Mouse (Mus musculus): ENCODE results near the gene Zfp62. TPM values are rescaled to one million over a fixed set of nuclear protein-coding genes. Genes with fewer than 3 reads are reported as not detected.

The Zfp62 gene
- polyA plus RNA-seq, 1 experiment from 2014 or later: 8.4 TPM

DNA sequence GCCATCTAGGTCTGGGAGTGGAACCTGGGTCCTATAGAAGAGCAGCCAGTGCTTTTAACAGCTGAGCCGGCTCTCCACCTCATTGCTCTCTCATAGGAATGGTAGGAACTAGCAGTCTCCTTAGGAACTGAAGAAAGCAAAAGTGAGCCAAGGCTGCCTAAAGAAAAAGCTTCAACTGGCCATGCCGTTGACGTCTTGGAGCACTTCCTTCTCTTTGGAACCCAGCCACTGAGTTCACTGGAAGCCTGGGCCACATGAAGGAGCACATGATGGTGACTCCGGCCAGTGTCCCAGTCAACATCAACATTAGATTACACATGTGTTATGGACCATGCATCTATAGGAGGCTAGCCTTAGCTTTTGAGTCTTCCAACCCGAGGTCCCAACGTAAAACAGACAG is 49.9 kb downstream of the Zfp62 start:
- 74% methylated on average over 6 of the region's 6 CpGs for WGBS

DNA sequence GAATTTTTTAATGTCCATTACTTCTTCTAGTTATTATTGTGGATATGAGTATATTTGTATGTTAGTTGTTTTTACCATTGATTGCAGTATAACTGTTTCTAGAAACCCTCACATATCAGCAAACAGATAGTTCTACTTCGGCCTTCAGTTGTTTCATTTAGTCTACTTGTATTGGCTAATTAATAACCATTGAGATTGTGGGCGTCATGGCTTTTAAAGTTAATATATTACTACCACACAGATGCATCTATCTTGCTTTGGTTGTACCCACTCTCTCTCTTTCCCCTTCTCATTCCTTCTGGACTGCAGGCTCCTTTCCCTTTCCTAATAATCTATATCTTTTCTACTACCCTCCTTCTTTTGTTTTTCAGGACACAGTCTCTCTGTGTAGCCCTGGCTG is 56.2 kb downstream of the Zfp62 start:
- H3K27me3 ChIP-seq (replicated peaks; ENCODE audit: control insufficient read depth, insufficient read depth, low read length): no peaks in the 10 kb centered on the region
- H3K27ac ChIP-seq (ENCODE audit: low read depth, low read length): no peak overlapping the region
- H3K36me3 ChIP-seq (ENCODE audit: control insufficient read depth, insufficient read depth): peaks cover 54% of the 10 kb centered on the region
- no peaks in the 10 kb centered on the region for H3K9me3 ChIP-seq (ENCODE audit: control insufficient read depth)
- H3K4me1 ChIP-seq (replicated peaks; ENCODE audit: control insufficient read depth, insufficient read depth, low read length): peaks cover 9% of the 10 kb centered on the region; the same call in 1 of the 2 replicates
- WGBS: 45% methylated on average over 2 of the region's 2 CpGs
- no peak overlapping the region for H3K4me3 ChIP-seq (ENCODE audit: low read depth, low read length)
- TF ChIP-seq CTCF (IDR thresholded peaks at IDR 0.05; ENCODE audit: low read depth): no peak
- no peak overlapping the region for H3K9ac ChIP-seq (ENCODE audit: low read depth, low read length)
- ATAC-seq: no peak
- no peak overlapping the region for H3K4me2 ChIP-seq (replicated peaks; ENCODE audit: low read depth)

More for the DNA sequence above, 49.9 kb downstream of the Zfp62 start:
- Histone ChIP-seq H3K36me3 (ENCODE audit: control insufficient read depth, insufficient read depth) (peaks cover 28% of the 10 kb centered on the region), H3K4me3 (ENCODE audit: low read depth, low read length) (no peak overlapping the region), H3K9me3 (ENCODE audit: control insufficient read depth) (no peaks in the 10 kb centered on the region), H3K9ac (ENCODE audit: low read depth, low read length) (no peak overlapping the region), H3K4me1 (replicated peaks; ENCODE audit: control insufficient read depth, insufficient read depth, low read length) (peaks cover 28% of the 10 kb centered on the region), H3K4me2 (replicated peaks; ENCODE audit: low read depth) (no peak overlapping the region), H3K27ac (ENCODE audit: low read depth, low read length) (no peak overlapping the region), H3K27me3 (replicated peaks; ENCODE audit: control insufficient read depth, insufficient read depth, low read length) (no peaks in the 10 kb centered on the region)
- no peak for ATAC-seq
- TF ChIP-seq CTCF (IDR thresholded peaks at IDR 0.05; ENCODE audit: low read depth): no peak

DNA sequence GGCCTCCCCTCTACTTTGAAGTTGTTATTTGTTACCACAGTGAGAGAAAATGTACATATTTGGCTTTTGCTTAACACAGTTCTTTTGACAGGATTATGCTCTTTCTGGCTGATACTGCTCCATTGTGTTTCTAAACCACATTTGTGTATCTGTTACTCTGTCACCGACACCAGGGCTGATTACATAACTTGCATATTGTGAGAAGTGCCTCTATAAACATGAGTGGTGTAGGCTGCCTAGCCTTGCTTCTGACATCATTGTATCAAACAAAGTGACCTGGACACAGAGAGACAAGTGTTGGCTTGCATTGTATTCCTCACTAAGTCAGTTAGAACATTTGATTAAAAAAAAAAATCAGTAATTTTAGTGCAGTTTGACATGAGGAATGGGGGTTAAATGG is 56.7 kb downstream of the Zfp62 start:
- H3K4me2 ChIP-seq (replicated peaks; ENCODE audit: low read depth): no peak overlapping the region
- 33% methylated on average over 1 of the region's 1 CpGs for WGBS
- no peak for ATAC-seq
- no peak overlapping the region for H3K27ac ChIP-seq (ENCODE audit: low read depth, low read length)
- no peak overlapping the region for H3K4me3 ChIP-seq (ENCODE audit: low read depth, low read length)
- peaks cover 53% of the 10 kb centered on the region for H3K36me3 ChIP-seq (ENCODE audit: control insufficient read depth, insufficient read depth)
- peaks cover 9% of the 10 kb centered on the region; the same call in 1 of the 2 replicates for H3K4me1 ChIP-seq (replicated peaks; ENCODE audit: control insufficient read depth, insufficient read depth, low read length)
- H3K27me3 ChIP-seq (replicated peaks; ENCODE audit: control insufficient read depth, insufficient read depth, low read length): no peaks in the 10 kb centered on the region
- TF ChIP-seq CTCF (IDR thresholded peaks at IDR 0.05; ENCODE audit: low read depth): no peak
- no peak overlapping the region for H3K9ac ChIP-seq (ENCODE audit: low read depth, low read length)
- no peaks in the 10 kb centered on the region for H3K9me3 ChIP-seq (ENCODE audit: control insufficient read depth)

DNA sequence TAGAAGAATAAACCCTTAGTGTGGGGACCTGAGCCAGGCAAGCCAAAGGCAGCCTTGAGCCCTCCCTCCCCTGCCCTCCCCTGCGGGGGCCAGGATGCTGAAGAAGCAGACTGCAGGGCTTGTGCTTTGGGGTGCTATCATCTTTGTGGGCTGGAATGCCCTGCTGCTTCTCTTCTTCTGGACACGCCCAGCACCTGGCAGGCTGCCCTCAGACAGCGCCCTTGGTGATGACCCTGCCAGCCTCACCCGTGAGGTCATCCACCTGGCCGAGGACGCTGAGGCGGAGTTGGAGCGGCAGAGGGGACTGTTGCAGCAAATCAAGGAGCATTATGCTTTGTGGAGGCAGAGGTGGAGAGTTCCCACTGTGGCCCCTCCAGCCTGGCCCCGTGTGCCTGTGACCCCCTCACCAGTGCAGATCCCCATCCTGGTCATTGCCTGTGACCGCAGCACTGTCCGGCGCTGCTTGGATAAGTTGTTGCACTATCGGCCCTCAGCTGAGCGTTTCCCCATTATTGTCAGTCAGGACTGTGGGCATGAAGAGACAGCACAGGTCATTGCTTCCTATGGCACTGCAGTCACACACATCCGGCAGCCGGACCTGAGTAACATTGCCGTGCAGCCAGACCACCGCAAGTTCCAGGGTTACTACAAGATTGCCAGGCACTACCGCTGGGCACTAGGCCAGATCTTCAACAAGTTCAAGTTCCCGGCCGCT is 57.7 kb downstream of the Zfp62 start:
- Histone ChIP-seq H3K4me3 (ENCODE audit: low read depth, low read length) (no peak overlapping the region), H3K4me1 (replicated peaks; ENCODE audit: control insufficient read depth, insufficient read depth, low read length) (peaks cover 9% of the 10 kb centered on the region; the same call in 1 of the 2 replicates), H3K27me3 (replicated peaks; ENCODE audit: control insufficient read depth, insufficient read depth, low read length) (no peaks in the 10 kb centered on the region), H3K36me3 (ENCODE audit: control insufficient read depth, insufficient read depth) (peaks cover 44% of the 10 kb centered on the region), H3K27ac (ENCODE audit: low read depth, low read length) (no peak overlapping the region), H3K4me2 (replicated peaks; ENCODE audit: low read depth) (no peak overlapping the region), H3K9me3 (ENCODE audit: control insufficient read depth) (no peaks in the 10 kb centered on the region), H3K9ac (ENCODE audit: low read depth, low read length) (no peak overlapping the region)
- TF ChIP-seq CTCF (IDR thresholded peaks at IDR 0.05; ENCODE audit: low read depth): no peak
- WGBS: 71% methylated on average over 21 of the region's 21 CpGs
- ATAC-seq: peak; percentile 24; the same call in 1 of the 2 replicates

DNA sequence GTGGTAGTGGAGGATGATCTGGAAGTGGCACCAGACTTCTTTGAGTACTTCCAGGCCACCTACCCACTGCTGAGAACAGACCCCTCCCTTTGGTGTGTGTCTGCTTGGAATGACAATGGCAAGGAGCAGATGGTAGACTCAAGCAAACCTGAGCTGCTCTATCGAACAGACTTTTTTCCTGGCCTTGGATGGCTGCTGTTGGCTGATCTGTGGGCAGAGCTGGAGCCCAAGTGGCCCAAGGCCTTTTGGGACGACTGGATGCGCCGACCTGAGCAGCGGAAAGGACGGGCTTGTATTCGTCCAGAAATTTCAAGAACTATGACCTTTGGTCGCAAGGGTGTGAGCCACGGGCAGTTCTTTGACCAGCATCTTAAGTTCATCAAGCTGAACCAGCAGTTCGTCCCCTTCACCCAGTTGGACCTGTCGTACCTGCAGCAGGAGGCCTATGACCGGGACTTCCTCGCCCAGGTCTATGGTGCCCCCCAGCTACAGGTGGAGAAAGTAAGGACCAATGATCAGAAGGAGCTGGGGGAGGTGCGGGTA is 58.3 kb downstream of the Zfp62 start:
- TF ChIP-seq CTCF (IDR thresholded peaks at IDR 0.05; ENCODE audit: low read depth): 0 out of 2 replicates have a peak, but pooled peaks have one; percentile 8
- Histone ChIP-seq H3K27ac (ENCODE audit: low read depth, low read length) (no peak overlapping the region), H3K4me2 (replicated peaks; ENCODE audit: low read depth) (no peak overlapping the region), H3K36me3 (ENCODE audit: control insufficient read depth, insufficient read depth) (peaks cover 44% of the 10 kb centered on the region), H3K9me3 (ENCODE audit: control insufficient read depth) (no peaks in the 10 kb centered on the region), H3K4me3 (ENCODE audit: low read depth, low read length) (no peak overlapping the region), H3K9ac (ENCODE audit: low read depth, low read length) (peak overlapping the region; percentile 17; the same call in 1 of the 2 replicates), H3K4me1 (replicated peaks; ENCODE audit: control insufficient read depth, insufficient read depth, low read length) (peaks cover 9% of the 10 kb centered on the region; the same call in 1 of the 2 replicates), H3K27me3 (replicated peaks; ENCODE audit: control insufficient read depth, insufficient read depth, low read length) (no peaks in the 10 kb centered on the region)
- WGBS: 75% methylated on average over 14 of the region's 14 CpGs
- ATAC-seq: no peak

DNA sequence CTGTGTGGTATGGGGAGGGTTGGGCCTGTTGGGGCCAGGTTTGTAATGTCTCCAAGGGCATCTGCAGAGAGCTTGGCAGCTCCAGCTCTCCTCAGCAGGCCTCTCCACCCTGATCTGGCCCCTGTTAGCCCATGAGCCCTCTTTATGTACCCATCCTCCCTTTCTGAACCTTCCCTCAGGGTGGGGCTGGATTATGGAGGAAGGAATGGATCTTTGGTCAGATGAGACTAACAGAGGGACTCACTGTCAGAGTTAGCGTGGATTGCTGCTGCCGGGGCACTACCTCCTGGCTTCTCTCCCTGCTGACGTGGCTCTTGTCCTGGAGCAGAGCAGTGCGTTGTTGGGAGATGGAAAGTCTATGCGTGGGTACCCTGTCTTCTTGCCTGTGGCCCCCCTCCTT is 59.2 kb downstream of the Zfp62 start:
- Histone ChIP-seq H3K9me3 (ENCODE audit: control insufficient read depth) (no peaks in the 10 kb centered on the region), H3K9ac (ENCODE audit: low read depth, low read length) (no peak overlapping the region), H3K4me2 (replicated peaks; ENCODE audit: low read depth) (no peak overlapping the region), H3K4me3 (ENCODE audit: low read depth, low read length) (no peak overlapping the region), H3K36me3 (ENCODE audit: control insufficient read depth, insufficient read depth) (peaks cover 40% of the 10 kb centered on the region), H3K4me1 (replicated peaks; ENCODE audit: control insufficient read depth, insufficient read depth, low read length) (peaks cover 8% of the 10 kb centered on the region; the same call in 1 of the 2 replicates), H3K27ac (ENCODE audit: low read depth, low read length) (peak overlapping the region; percentile 21; the same call in 1 of the 2 replicates), H3K27me3 (replicated peaks; ENCODE audit: control insufficient read depth, insufficient read depth, low read length) (no peaks in the 10 kb centered on the region)
- WGBS: 80% methylated on average over 5 of the region's 5 CpGs
- no peak for TF ChIP-seq CTCF (IDR thresholded peaks at IDR 0.05; ENCODE audit: low read depth)
- no peak for ATAC-seq

Measured in intestine, postnatal 0 days (tissue).